Mouse (Mus musculus) midbrain, embryonic 10.5 days (tissue): ENCODE measurements around the gene Fxyd2. TPM values are rescaled to one million over a fixed set of nuclear protein-coding genes. Genes with fewer than 3 reads are reported as not detected.

Source experiments
- DNase-seq: peaks from one replicate; pipeline ENCODE4 v3.0.0-alpha.2; 2017; ENCODE audit warnings: low spot score
- H3K27ac ChIP-seq: fragments of 300-500 bp; sonication (generic); replicated peaks from 2 replicates; pipeline ENCODE4 v1.5.1; 2016; ENCODE audit warnings: mild to moderate bottlenecking
- H3K27me3 ChIP-seq: fragments of 300-500 bp; sonication (generic); 2 replicates; pipeline ENCODE4 v1.6.1; 2016; ENCODE audit warnings: low read depth, mild to moderate bottlenecking; ENCODE audit not compliant: poor library complexity, severe bottlenecking
- H3K36me3 ChIP-seq: fragments of 300-500 bp; sonication (generic); 2 replicates; pipeline ENCODE4 v1.6.1; 2016; ENCODE audit warnings: mild to moderate bottlenecking, moderate library complexity
- H3K4me1 ChIP-seq: fragments of 300-500 bp; sonication (generic); 2 replicates; pipeline ENCODE4 v1.6.1; 2016
- H3K4me3 ChIP-seq: fragments of 300-500 bp; sonication (generic); 2 replicates; pipeline ENCODE4 v1.5.1; 2016; ENCODE audit warnings: mild to moderate bottlenecking, moderate library complexity
- H3K9me3 ChIP-seq: fragments of 300-500 bp; sonication (generic); replicated peaks from 2 replicates; pipeline ENCODE4 v1.6.1; 2016; ENCODE audit warnings: mild to moderate bottlenecking
- WGBS: fragments of 180-500 bp; shearing (Covaris S2); methylation state at CpG from one replicate; pipeline ENCODE4 v1.1.7; 2016; 5-methylcytosine and 5-hydroxymethylcytosine counted together
- polyA plus RNA-seq: library from polyadenylated mRNA; unstranded; fragments of >200 nt; fragmentation: Nextera tagmentation; extraction: Ambion mirVana; gene quantifications from 2 replicates; pipeline ENCODE4 v1.2.1, GENCODE M21; 2016

Fxyd2 gene
- polyA plus RNA-seq, 1 experiment from 2014 or later: 0.83 TPM

DNA sequence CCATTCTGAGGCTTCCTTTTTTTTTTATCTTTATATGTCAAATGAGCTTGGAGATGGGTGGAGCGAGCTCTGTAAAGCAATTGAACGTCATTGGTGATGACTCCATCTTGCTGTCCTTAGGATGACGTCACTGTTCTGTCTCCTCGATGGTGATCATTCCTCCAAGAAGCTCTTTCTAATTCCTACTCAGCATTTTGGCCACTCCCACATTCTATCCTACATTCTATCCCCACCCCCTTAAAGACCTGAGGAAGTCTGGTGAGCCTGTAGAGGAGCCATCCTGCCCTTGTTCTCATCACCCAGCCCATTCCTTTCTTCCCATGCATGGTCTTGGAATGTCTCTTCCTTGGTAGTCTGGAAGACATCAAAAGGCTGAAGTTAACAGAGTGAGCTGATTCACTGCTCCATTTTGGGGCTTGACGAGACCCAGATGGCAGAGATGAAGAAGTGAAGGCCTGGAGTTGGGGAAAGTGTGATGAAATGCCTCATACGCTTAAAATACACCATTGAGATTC lies 24.4 kb upstream of the Fxyd2 start:
- Histone ChIP-seq H3K4me1 (peaks cover 42% of the 10 kb centered on the region), H3K27me3 (no peaks in the 10 kb centered on the region), H3K9me3 (no peaks in the 10 kb centered on the region), H3K36me3 (peaks cover 63% of the 10 kb centered on the region), H3K27ac (no peak overlapping the region), H3K4me3 (no peak overlapping the region)
- WGBS: 94% methylated on average over 6 of the region's 6 CpGs
- no peak for DNase-seq

DNA sequence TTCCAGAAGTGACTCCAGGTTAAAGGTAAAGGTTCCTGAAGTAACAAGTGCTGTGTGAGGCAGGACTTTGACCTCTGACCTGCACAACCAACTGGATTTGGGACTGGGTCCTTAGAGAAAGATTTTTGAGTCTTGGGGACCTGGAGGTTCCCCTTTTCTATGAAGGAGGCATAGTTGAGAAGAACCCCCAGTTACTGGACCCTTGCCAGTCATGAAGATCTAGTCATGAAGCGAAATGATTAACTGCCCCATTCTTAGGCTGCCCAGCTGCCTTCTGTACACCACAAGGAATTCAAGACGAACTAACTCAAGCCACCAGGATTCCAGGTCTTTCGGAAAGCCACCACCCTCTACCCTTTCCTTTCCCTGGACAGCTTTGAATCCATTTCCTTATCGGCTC lies 23.0 kb upstream of the Fxyd2 start:
- Histone ChIP-seq H3K27ac (no peak overlapping the region), H3K27me3 (no peaks in the 10 kb centered on the region), H3K4me1 (peaks cover 44% of the 10 kb centered on the region), H3K9me3 (no peaks in the 10 kb centered on the region), H3K4me3 (no peak overlapping the region), H3K36me3 (peaks cover 76% of the 10 kb centered on the region)
- 81% methylated on average over 4 of the region's 4 CpGs for WGBS
- DNase-seq: no peak

DNA sequence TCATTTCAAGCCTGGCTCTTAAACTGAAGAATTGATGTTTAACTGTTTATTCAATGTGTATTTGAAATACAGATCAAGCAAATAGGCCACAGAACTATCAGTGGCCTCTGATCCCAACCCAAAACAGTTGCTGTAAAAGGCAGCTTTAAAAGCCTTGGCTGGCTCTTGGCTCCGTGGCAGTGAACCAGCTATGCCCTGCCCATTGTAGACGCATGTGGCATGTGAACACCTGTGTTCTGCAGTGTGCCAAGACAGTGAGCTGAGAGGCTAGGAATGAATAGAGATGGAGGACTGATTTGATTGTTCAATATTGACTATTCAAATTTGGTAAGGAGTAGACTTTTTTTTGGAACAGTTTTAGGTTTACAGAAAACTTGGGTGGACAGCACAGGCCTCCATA lies 22.6 kb upstream of the Fxyd2 start:
- WGBS: 78% methylated on average over 2 of the region's 2 CpGs
- DNase-seq: no peak
- Histone ChIP-seq H3K4me3 (no peak overlapping the region), H3K4me1 (peaks cover 40% of the 10 kb centered on the region), H3K27me3 (no peaks in the 10 kb centered on the region), H3K36me3 (peaks cover 76% of the 10 kb centered on the region), H3K27ac (no peak overlapping the region), H3K9me3 (no peaks in the 10 kb centered on the region)

DNA sequence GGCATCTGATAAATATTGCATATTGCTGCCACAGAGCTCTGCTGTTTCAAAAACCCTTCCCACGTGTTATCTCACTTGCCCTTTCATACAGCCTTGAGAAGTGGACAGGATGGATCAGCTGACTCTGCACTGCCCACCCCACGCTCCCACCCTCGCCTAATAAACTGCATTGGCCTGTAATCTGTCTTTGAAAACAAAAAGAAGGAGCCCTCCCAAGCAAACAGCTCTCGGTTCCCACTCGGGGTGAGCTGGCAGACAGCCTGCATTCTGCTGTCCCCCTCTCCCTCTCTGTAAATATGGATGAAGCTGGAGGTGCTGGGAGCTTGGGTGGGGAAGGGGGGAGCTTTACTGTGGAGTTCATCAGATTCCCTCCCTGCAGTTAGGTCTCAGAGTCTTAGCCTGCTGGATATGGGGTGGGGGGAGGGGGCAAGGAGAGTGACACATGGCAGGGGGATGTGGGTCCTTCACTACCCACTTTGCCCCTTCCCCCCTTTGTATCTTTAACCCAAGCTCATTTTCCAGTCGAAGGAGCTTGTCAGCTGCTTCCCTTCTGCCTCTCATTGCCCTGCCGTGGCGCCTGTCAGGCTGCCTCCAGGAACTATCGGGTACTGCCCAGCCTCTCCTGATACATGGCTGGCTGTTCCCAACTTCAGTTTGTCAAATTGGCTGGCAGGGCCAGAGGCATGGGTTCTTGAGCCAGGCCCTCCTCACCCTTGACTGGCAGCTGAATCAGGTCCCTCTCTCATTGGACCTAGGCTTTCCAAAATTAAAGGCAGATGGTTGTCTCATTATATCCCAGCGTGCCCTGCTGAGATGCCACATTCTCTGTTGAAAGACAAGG lies 18.8 kb upstream of the Fxyd2 start:
- Histone ChIP-seq H3K27ac (no peak overlapping the region), H3K4me3 (no peak overlapping the region), H3K4me1 (peaks cover 21% of the 10 kb centered on the region), H3K9me3 (no peaks in the 10 kb centered on the region), H3K27me3 (no peaks in the 10 kb centered on the region), H3K36me3 (peaks cover 65% of the 10 kb centered on the region)
- no peak for DNase-seq
- WGBS: 74% methylated on average over 10 of the region's 10 CpGs

DNA sequence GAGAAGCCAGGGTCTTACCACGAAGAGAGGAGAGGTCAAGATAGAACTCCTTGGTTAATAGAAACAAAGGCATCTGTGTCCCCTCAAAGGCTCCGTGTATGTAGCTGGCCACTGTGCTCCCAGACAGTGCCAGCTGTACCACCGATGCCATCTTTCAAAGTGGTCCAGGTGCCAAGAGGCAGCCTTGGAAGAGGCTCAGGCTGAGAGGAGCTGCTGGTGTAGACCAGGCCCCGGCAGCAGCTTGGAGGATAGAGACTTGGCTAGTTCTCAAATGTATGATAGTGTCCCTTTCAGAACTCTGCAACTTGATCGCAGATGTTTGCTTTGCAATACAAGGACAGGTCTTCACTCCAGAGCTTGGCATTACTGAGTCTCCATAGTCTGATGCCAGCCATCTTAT lies 17.1 kb upstream of the Fxyd2 start:
- Histone ChIP-seq H3K27me3 (no peaks in the 10 kb centered on the region), H3K27ac (no peak overlapping the region), H3K9me3 (no peaks in the 10 kb centered on the region), H3K4me1 (peaks cover 21% of the 10 kb centered on the region), H3K36me3 (peaks cover 48% of the 10 kb centered on the region), H3K4me3 (no peak overlapping the region)
- WGBS: 85% methylated on average over 5 of the region's 5 CpGs
- DNase-seq: no peak

DNA sequence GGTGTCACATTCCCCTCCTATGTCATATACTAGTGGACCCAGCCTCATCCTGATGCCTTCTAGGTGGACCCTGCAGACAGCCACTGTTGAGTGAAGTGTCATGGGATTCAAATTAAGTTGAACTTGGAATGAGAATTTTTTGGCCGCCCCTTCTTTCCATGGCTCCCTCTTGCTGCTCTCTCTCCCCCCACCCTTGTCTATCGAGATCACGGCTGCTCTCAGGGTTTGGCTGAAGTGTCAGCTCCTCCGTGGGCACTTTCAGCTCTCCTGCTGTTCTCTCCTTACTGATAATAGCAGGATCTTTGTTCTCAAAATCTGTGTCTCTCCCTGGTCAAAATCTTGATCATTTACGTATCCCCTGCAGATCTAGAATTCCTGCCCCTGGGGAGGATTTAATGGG lies 16.6 kb upstream of the Fxyd2 start:
- peaks cover 43% of the 10 kb centered on the region for H3K36me3 ChIP-seq
- H3K4me3 ChIP-seq: no peak overlapping the region
- no peaks in the 10 kb centered on the region for H3K27me3 ChIP-seq
- H3K27ac ChIP-seq: no peak overlapping the region
- H3K4me1 ChIP-seq: peaks cover 21% of the 10 kb centered on the region
- no peak for DNase-seq
- no peaks in the 10 kb centered on the region for H3K9me3 ChIP-seq
- 89% methylated on average over 5 of the region's 5 CpGs for WGBS

DNA sequence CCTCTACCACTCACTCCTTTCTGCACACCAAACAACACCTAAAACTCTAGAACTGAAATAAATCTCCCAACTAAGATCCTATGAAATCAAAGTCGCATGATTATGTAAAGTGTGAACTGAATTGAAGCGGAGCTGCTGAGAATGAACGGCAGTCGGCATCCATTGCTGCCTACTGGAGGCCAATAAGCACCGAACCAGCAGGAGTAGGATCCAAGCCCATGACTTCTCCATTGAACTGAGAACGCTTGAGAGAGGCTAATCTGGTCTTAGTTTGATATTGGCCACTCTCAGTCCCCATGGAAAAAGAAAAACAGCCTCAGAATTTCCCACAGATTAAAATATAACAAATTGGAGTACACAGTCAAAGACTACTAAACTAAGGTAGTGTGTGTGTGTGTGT lies 15.6 kb upstream of the Fxyd2 start:
- Histone ChIP-seq H3K4me3 (no peak overlapping the region), H3K4me1 (peaks cover 17% of the 10 kb centered on the region), H3K27ac (no peak overlapping the region), H3K9me3 (no peaks in the 10 kb centered on the region), H3K36me3 (peaks cover 38% of the 10 kb centered on the region), H3K27me3 (no peaks in the 10 kb centered on the region)
- no peak for DNase-seq
- 94% methylated on average over 6 of the region's 6 CpGs for WGBS

DNA sequence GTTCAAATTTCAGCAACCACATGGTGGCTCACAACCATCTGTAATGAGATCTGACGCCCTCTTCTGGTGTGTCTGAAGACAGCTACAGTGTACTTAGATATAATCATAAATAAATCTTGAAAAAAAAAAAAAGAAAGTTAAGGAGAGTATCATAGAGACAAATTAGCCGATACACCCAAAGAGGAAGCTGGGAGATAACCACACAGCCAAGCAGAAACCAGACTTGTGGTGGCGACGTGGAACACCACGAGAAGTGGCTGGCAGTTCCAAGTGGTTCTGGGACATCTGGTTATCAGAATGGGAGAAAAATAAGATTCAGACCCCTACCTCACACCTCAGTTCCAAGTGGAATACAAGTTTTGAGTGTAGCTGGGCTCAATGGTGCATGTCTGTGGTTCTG lies 12.8 kb upstream of the Fxyd2 start:
- H3K27me3 ChIP-seq: no peaks in the 10 kb centered on the region
- H3K9me3 ChIP-seq: no peaks in the 10 kb centered on the region
- H3K4me1 ChIP-seq: no peaks in the 10 kb centered on the region
- no peak overlapping the region for H3K27ac ChIP-seq
- H3K4me3 ChIP-seq: no peak overlapping the region
- peaks cover 32% of the 10 kb centered on the region for H3K36me3 ChIP-seq
- no peak for DNase-seq
- 89% methylated on average over 5 of the region's 5 CpGs for WGBS

DNA sequence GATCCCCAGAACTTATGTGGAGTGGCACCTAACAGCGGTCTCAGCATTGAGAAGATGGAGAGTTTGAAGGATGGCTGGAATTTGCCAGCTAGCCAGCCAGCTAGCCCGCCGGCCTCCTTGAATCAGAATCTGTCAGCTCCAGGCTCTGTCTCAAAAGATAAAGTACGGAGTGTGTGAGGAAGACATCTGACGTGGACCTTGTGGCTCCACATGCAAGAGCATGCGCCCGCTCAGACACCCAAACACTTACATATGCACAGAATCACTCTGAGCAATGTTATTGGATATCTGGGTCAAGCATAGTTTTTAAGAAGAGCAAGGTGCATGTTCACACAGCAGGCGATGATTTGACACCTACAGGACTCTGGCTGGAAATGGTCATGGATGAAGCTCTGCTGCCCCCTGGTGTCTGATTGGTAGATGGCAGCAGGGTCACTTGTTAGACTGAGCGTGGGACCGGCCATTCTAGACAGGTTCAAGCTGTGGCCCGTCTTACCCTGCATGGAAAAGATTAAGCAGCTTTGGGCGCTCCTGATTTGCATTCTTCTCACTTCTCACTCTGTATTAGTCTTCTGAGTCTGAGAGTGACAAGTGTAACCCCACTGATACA lies 11.0 kb upstream of the Fxyd2 start:
- Histone ChIP-seq H3K36me3 (peaks cover 40% of the 10 kb centered on the region), H3K4me1 (no peaks in the 10 kb centered on the region), H3K27ac (no peak overlapping the region), H3K4me3 (no peak overlapping the region), H3K27me3 (no peaks in the 10 kb centered on the region), H3K9me3 (no peaks in the 10 kb centered on the region)
- WGBS: 50% methylated on average over 12 of the region's 12 CpGs
- peak; percentile 79 for DNase-seq

DNA sequence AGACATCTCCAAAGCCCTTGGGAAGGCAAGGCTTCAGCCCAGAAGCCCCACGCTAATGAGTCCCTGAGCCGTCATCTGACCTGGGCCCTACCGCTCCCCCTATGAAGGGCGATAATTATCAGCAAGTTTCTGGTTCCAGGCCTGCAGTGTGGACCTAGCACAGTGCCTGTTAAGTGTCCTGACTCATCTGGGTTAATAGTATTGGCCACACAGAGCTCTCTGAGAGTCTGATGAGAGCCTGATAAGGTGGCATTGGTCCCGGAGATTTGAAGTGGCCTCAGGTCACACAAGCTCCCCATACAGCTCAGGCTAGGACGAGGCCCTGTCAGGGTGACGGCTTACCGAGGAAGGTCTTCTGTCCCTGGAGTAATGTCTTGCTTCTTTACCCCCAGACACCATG lies 9.9 kb upstream of the Fxyd2 start:
- H3K27ac ChIP-seq: no peak overlapping the region
- no peak overlapping the region for H3K4me3 ChIP-seq
- WGBS: 89% methylated on average over 8 of the region's 8 CpGs
- peaks cover 42% of the 10 kb centered on the region for H3K36me3 ChIP-seq
- H3K9me3 ChIP-seq: no peaks in the 10 kb centered on the region
- DNase-seq: no peak
- H3K4me1 ChIP-seq: no peaks in the 10 kb centered on the region
- H3K27me3 ChIP-seq: no peaks in the 10 kb centered on the region

DNA sequence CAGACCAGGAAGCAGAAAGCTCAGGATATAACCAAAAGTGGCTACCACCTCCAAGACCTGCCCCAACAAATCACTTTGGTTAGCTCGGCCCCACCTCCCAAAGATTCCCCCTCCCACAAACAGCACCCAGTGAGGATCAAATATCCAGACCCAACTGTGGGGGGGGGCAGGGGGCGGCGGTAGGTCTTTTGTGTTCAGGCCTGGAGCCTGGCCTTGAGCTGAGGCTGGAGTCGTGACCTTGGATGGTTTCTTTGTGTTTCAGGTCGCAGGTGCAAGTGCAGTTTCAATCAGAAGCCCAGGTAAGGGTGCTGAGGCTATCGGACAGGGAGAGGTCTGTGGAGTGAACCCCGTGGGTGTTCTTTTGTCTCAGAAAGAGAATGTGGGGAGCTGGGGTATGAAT lies 8.2 kb upstream of the Fxyd2 start:
- Histone ChIP-seq H3K36me3 (peaks cover 59% of the 10 kb centered on the region), H3K27ac (no peak overlapping the region)
- 78% methylated on average over 7 of the region's 7 CpGs for WGBS

DNA sequence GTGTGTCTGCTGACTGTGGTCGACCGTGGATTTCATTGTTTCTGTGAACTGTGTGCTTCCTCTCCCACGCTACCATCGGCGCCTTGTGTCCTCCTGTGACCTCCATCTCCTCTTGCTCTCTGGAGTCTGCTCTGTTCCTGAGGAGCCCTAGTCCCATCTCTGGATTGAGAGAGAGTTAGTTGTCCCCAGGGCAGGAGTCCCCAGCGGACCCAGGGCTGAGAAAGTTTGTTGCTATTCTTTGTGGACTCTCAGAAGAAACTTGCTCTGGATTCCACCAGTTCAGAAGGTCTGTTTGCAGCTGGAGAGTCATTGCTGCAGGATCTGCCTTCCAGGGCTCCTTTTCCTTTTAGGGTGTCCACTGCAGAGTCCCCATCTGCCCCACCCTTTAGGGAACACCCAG lies 4.3 kb upstream of the Fxyd2 start:
- no peak for DNase-seq
- peaks cover 62% of the 10 kb centered on the region for H3K36me3 ChIP-seq
- H3K4me3 ChIP-seq: no peak overlapping the region
- H3K9me3 ChIP-seq: no peaks in the 10 kb centered on the region
- no peaks in the 10 kb centered on the region for H3K27me3 ChIP-seq
- 92% methylated on average over 6 of the region's 6 CpGs for WGBS
- H3K27ac ChIP-seq: no peak overlapping the region
- no peaks in the 10 kb centered on the region for H3K4me1 ChIP-seq

More for the DNA sequence above, 8.2 kb upstream of the Fxyd2 start:
- H3K27me3 ChIP-seq: no peaks in the 10 kb centered on the region
- H3K9me3 ChIP-seq: no peaks in the 10 kb centered on the region
- no peaks in the 10 kb centered on the region for H3K4me1 ChIP-seq
- H3K4me3 ChIP-seq: no peak overlapping the region
- DNase-seq: no peak

DNA sequence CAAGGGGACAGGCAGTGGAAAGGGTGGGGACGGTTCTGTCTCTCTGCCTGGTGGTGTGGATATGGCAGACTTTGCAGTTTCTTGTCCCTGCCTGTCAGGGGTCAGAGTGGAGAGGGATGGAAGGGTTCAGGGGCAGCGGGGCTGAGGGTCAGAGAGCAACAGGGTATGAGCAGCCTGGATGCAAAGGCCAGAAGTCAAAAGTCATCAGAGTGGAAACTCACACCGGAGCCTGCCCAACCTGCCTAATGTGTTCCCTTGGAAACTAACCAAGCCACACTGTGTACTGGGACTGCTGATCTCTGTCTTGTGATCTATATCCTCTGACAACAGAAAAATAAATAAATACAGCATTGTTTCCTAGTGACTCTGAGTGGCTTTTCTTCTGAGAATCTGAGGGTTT lies 3.7 kb upstream of the Fxyd2 start:
- Histone ChIP-seq H3K4me3 (no peak overlapping the region), H3K27me3 (no peaks in the 10 kb centered on the region), H3K4me1 (no peaks in the 10 kb centered on the region), H3K9me3 (no peaks in the 10 kb centered on the region), H3K36me3 (peaks cover 56% of the 10 kb centered on the region), H3K27ac (no peak overlapping the region)
- DNase-seq: no peak
- WGBS: 68% methylated on average over 3 of the region's 3 CpGs
